Mouse (Mus musculus) E14TG2a.4 (cell line): ENCODE results near the gene Dpf3.

Source experiments
- CTCF ChIP-seq: conservative IDR thresholded peaks from 2 replicates; pipeline ENCODE4 v1.5.1; 2014; ENCODE audit warnings: low read length
- NANOG ChIP-seq: IDR thresholded peaks from 2 replicates; pipeline ENCODE4 v1.6.1; 2014; ENCODE audit warnings: borderline replicate concordance, low read length, mixed read lengths
- POU5F1 ChIP-seq: IDR thresholded peaks from 2 replicates; pipeline ENCODE4 v1.6.1; 2014; ENCODE audit warnings: low read length, borderline replicate concordance

DNA sequence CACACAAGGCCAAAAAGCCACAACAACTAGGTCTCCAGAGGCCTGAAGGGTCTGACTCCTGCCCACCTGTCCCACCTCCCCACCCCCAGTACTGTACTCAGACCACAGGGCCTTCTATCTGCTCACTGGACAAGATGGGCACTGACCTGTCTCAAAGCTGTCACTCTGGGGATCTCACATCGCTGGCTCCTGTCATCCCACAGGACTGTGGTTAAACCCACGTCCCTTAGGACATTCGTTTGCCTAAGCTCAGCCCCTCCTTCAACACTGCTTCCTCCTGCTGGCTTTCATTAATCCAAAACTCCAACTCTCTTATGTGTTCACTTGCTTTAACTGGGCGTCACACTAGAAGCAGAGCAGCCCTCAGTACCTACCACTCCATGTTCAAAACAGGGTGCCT is 159.0 kb downstream of the Dpf3 start:
- TF ChIP-seq CTCF: no peak
- TF ChIP-seq POU5F1: no peak
- TF ChIP-seq NANOG: no peak
